Mouse (Mus musculus) regulatory T cell (primary cell): ENCODE data around the gene Btg3.

Experiments used
- in situ Hi-C: fragments of 300-600 bp; cut with MboI, MseI; formaldehyde crosslinking; loops from one replicate; pipeline ENCODE4 v1.15.1; 2025; ENCODE audit warnings: high pct_unique_total_duplicates

Btg3 gene

DNA sequence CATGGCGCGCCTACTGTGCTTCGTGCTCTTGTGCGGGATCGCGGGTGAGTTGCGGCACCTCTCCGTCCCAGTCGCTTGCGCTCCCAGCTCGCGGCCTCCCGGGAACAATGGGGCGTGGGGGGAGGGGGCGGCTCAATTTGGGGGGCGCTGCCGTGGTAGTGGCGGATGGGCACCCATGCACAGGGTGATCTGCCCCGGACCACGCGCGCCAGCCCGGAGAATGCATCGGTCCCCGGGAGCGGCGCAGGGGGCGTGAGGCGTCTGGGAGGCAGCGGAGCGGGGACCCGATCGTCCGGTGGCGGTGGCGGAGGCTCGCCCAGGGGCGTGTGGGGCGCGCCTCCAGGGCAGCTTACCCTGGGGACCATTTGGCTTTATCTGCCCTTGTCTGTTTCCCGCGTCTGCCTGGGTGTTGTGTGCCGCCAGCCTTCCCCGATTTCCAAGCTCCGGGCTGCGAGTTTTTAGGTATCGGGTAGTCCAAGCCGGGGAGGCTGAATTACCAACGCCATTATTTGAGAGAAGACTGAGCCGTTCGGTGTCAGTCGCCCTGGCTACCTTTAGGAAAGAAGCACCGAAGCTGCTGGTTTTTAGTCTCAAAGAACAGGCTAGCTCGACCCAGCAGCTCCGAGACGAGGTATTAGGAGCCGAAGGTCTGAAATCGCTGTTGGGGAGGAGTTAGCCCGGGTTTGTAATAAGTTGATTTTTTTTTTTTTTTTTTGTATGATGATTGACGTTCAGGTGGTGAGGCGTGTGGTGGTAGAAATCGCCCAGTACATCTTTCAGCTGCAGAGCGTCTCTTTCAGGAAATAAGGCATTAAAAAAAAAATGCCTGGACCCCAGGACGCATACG, 74.9 kb downstream of the Btg3 start:
- in situ Hi-C loops, result loop anchor here (5.0 kb wide), 1 partner anchor 105 kb away; no protein-coding TSS in a partner anchor

DNA sequence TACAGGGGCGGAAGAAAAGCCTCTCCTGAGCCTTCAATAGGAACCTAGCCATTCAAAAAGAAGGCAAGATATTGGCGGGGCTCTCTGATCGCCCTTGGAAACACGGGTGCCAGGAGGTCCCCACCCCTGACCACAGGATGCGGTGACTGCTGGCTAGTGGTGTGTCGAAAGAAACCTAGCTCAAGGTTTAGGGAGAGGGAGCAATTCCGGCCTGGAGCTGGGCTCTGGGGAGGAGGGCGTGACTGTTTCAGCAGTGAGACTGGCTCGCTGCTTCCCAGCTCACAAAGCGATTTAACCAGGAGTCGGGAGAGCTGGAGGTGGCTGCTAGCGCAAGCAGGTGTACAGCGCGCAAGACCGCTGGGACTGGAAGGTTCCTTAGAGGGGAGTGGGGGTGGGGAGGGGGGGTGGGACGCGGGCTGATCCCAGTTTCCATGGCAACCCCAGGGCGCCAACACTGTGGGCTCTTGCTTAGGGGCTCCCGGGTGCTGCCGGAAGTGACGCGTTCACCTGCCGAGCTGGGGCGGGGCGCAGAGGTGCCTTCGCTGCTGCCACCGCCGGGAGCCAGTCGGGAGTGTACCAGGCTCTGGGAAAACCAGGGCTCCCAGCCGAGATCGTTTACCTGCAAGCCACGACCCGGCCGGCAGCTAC, 75.7 kb downstream of the Btg3 start, which contains the start of gene Cxadr:
Gene Cxadr, plus strand, starts transcription at position 307 of the 648 bp plus-strand sequence.
- in situ Hi-C loops, result loop anchor here (5.0 kb wide), 1 partner anchor 104 kb away; no protein-coding TSS in a partner anchor

DNA sequence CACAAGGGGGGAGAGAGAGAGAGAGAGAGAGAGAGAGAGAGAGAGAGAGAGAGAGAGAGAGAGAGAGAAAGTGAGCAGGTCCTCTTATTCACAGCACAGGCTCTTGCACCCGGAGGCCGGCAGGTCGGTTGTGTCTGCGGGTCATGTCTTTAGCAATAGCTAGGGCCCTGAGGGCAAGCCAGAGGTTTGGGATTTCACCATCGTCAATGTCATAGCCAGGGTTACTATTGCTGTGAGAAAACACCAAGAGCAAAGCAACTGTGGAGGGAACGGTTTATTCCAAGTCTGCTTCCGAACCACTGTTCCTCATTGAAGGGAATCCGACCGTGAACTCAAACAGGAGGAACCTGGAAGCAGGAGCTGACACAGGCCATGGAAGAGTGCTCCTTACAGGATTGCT, 80.9 kb downstream of the Btg3 start:
- in situ Hi-C loops, result no loop called here

DNA sequence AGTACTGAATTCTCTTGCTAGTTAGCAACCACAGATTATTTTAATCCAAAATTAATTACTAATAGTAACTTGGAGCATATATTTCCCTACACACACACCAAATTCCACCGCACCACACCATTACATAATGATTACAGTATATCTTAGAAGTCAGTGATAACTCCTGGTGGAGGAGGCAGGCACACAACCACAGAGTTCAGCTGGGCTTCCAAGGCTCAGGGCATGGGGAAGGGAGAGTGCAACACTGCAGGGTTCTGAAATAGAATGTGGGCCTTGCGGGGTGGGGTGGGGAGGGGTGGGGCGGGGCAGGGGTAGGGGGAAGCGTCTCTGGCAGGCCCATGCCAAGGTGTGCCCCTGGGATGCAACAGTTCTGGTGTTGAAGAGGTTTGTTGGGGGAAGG, 81.4 kb downstream of the Btg3 start:
- in situ Hi-C loops, result no loop called here

DNA sequence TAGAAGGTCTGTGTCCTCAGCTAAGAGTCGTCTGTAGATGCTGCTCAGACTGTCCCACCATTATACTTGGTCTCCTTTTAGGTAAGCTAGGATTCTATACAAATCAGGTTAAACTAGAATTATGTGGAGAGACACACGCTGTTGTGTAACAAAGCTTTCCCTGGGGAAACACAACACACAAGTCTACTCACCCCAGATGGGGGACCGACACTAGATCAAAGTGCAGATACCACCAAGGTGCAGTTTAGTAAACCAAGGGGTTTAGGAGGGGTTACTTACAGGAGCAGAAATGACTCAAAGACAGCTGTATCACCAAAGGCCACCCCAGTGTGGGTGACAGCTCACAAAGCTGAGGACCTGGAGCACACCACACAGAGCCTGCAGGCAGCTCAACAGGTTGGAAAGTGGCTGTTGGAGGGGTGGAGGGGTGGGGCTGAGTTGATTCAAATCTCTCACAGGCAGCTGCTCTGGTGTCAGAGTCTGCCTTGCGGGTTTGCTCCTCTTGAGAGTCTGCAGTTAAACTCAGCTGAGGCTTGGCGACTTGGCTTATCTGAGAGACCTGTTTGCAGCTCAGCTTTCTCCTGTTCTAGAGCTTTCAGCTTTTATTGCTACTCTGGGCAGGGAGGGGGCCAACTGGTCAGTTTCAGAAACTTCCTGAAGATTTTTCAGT, 82.3 kb downstream of the Btg3 start:
- in situ Hi-C loops, result no loop called here

DNA sequence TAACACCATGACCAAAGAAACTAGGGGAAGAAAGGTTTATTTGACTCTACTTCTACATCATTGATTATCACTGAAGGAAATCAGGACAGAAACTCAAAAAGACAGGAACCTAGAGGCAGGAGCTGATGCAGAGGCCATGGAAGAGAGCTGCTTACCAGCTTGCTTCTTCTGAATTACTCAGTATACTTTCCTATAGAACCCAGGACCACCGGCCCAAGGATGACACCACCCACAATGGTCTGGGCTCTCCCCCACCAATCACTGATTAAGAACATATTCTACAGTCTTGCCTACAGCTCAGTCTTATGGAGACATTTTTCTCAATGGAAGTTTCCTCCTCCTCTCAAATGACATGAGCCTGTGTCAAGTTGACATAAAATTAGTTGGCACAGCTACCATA, 82.9 kb downstream of the Btg3 start:
- in situ Hi-C loops, result no loop called here

DNA sequence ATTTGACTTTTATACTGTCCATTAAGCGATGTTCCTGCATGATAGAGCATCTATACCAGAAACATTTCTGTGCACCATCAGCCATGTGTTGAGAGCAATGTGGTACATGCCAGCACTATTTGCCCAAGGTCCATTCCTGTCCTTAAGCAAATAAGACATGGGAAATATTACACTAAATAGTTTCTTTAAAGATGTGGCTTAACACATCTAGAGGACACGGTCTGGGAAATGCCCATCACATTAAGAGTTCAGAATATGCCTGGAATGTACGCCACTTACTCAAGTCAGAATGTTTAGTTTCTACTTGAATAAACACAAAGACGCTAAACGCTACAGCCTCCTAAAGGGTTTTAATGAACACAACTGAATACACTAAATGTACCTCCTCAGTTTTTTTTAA, 93.8 kb downstream of the Btg3 start:
- in situ Hi-C loops, result loop anchor here (10.0 kb wide), 1 partner anchor 288 kb away; no protein-coding TSS in a partner anchor
